Mouse (Mus musculus) lung, embryonic 15.5 days (tissue): ENCODE measurements around the gene Zc2hc1b. TPM values are rescaled to one million over a fixed set of nuclear protein-coding genes. Genes with fewer than 3 reads are reported as not detected.
A peak's percentile ranks its signal among the peaks of the same experiment; 100 is the strongest.

Experiments
- ATAC-seq: fragments of 200-750 bp; cut with Nextera tagmentation; 2 replicates; pipeline ENCODE4 v1.8.0; 2017; ENCODE audit warnings: moderate number of reproducible peaks, borderline replicate concordance; ENCODE audit not compliant: low FRiP score, low TSS enrichment; ENCODE audit errors: extremely low read depth
- H3K27ac ChIP-seq: fragments of 300-500 bp; sonication (generic); 2 replicates; pipeline ENCODE4 v1.5.1; 2015; ENCODE audit warnings: moderate library complexity, mild to moderate bottlenecking, inconsistent platforms
- H3K27me3 ChIP-seq: fragments of 300-500 bp; sonication (generic); 2 replicates; pipeline ENCODE4 v1.6.1; 2015; ENCODE audit warnings: inconsistent platforms
- H3K36me3 ChIP-seq: fragments of 300-500 bp; sonication (generic); 2 replicates; pipeline ENCODE4 v1.6.1; 2015; ENCODE audit warnings: inconsistent platforms
- H3K4me1 ChIP-seq: fragments of 300-500 bp; sonication (generic); 2 replicates; pipeline ENCODE4 v1.6.1; 2015; ENCODE audit warnings: inconsistent platforms
- H3K4me2 ChIP-seq: fragments of 300-500 bp; sonication (generic); 2 replicates; pipeline ENCODE4 v1.6.1; 2015; ENCODE audit warnings: inconsistent platforms, mild to moderate bottlenecking, moderate library complexity
- H3K4me3 ChIP-seq: fragments of 300-500 bp; sonication (generic); 2 replicates; pipeline ENCODE4 v1.5.1; 2015; ENCODE audit warnings: mild to moderate bottlenecking, inconsistent platforms
- H3K9ac ChIP-seq: fragments of 300-500 bp; sonication (generic); 2 replicates; pipeline ENCODE4 v1.6.1; 2015; ENCODE audit warnings: inconsistent platforms
- H3K9me3 ChIP-seq: fragments of 300-500 bp; sonication (generic); 2 replicates; pipeline ENCODE4 v1.6.1; 2016; ENCODE audit warnings: inconsistent platforms
- WGBS: fragments of 180-500 bp; shearing (Covaris S2); methylation state at CpG from one replicate; pipeline ENCODE4 v1.1.7; 2015; 5-methylcytosine and 5-hydroxymethylcytosine counted together
- polyA plus RNA-seq: library from polyadenylated mRNA; unstranded; fragments of >200 nt; fragmentation: Nextera tagmentation; extraction: Ambion mirVana; gene quantifications from 2 replicates; pipeline ENCODE4 v1.2.1, GENCODE M21; 2015

The Zc2hc1b gene
- polyA plus RNA-seq, 1 experiment from 2014 or later: not detected

DNA sequence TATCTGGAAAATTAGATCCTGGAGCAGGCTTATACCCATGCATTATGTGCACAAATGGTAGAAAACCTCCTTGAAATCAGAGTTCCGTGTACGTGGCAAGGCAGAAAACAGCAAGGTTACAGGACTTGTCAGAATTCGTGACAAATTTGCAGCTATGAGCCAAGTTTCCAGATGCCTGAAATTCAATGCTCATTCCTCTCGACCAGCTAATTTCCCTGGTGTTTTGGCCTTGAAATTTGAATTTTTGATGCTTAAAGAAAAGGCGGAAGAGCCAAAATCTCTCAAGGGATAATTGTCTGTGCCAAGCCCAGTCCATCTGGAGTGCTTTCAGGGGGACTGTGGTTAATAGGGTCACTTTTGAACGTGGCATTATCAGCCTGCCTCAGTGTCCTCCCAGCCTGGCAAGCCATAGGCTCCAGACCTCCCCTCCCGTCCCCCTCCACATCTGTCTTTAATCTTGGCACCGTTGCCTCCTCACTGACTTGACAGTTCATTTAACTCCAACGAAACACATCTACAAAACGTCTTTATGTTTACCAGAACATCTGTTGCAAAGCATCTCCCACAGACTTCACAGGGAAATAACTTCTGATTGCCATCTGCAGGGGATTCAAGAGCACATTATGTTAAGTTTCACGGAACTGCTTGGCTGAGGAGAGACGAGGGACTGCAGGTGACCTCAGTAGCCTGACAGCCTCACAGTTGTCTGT, 6.9 kb downstream of the Zc2hc1b start:
- Histone ChIP-seq H3K4me3 (no peak overlapping the region), H3K4me2 (peak overlapping the region; percentile 9; the same call in 1 of the 2 replicates), H3K27me3 (no peaks in the 10 kb centered on the region), H3K27ac (peak overlapping the region; percentile 73), H3K36me3 (peaks cover under 1% of the 10 kb centered on the region; the same call in 1 of the 2 replicates), H3K4me1 (peaks cover 34% of the 10 kb centered on the region), H3K9me3 (no peaks in the 10 kb centered on the region), H3K9ac (no peak overlapping the region)
- ATAC-seq: peak; percentile 91
- WGBS: 31% methylated on average over 12 of the region's 12 CpGs

DNA sequence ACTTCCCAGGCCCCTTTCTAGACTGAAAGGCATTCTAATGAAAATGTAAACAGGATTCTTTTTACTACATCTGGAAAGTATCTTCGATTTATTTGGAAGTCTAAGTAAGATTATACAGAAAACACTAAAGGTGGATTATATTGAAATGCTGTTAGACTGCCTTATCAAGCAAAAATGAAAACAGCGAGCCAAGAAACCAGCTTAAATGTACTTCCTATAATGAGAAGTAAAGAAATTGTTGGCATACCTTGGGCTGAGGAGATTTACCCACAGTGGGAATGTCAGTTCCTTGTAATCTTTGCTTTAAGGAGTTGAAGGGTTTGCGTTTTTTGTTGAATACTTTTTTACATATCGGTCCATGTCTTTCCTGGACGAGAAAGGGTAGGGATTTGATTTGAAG, 9.4 kb downstream of the Zc2hc1b start:
- peaks cover 34% of the 10 kb centered on the region for H3K4me1 ChIP-seq
- no peaks in the 10 kb centered on the region for H3K9me3 ChIP-seq
- no peaks in the 10 kb centered on the region for H3K27me3 ChIP-seq
- no peaks in the 10 kb centered on the region for H3K36me3 ChIP-seq
- no peak overlapping the region for H3K9ac ChIP-seq
- H3K27ac ChIP-seq: 0 out of 2 replicates have a peak overlapping the region, but pooled peaks have one; percentile 5
- no peak overlapping the region for H3K4me3 ChIP-seq
- 55% methylated on average over 5 of the region's 5 CpGs for WGBS
- H3K4me2 ChIP-seq: no peak overlapping the region
- no peak for ATAC-seq

DNA sequence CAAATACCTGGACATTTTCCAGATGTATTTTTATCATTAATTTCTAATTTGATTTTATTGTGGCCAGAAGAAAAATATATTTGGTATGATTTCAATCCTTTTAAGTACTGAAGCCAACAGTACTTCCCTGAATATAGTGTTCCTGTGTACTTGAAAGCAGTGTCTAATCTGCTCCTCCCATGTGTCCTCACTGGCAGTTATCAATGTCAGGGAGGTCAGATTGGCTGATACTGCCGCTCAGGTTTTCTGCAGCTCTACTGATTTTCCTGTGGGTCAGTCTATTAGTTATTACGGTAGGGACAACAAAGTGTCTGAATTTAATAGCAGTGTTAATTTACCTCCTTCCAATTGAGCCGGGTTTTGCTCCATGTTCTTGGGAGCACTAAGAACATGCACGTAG, 15.8 kb downstream of the Zc2hc1b start:
- 69% methylated on average over 4 of the region's 4 CpGs for WGBS
- ATAC-seq: no peak
- Histone ChIP-seq H3K9me3 (no peaks in the 10 kb centered on the region), H3K27me3 (no peaks in the 10 kb centered on the region), H3K27ac (no peak overlapping the region), H3K9ac (no peak overlapping the region), H3K36me3 (no peaks in the 10 kb centered on the region), H3K4me3 (no peak overlapping the region), H3K4me2 (no peak overlapping the region), H3K4me1 (no peaks in the 10 kb centered on the region)

DNA sequence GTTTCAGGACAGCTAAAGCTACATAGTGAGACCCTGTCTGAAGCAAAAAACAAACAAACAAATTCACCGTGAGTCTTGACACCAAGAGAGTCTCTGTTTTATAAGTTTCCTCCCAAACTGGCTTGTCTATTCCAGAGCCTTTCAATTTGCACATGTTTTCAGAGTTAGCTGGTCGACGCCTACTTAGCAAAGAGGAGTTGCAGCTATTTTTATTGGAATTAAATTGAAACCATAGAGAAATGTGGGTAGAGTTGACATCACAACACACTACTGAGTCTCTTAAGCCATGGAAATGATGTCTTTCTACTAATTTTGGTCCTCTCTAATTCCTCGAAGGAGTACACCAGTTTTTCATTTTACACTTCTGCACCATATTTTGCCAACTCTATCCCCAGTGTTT, 16.9 kb downstream of the Zc2hc1b start:
- H3K36me3 ChIP-seq: no peaks in the 10 kb centered on the region
- 89% methylated on average over 4 of the region's 4 CpGs for WGBS
- no peak overlapping the region for H3K9ac ChIP-seq
- no peak overlapping the region for H3K4me2 ChIP-seq
- no peak for ATAC-seq
- H3K9me3 ChIP-seq: no peaks in the 10 kb centered on the region
- no peaks in the 10 kb centered on the region for H3K4me1 ChIP-seq
- H3K4me3 ChIP-seq: no peak overlapping the region
- no peaks in the 10 kb centered on the region for H3K27me3 ChIP-seq
- H3K27ac ChIP-seq: no peak overlapping the region

DNA sequence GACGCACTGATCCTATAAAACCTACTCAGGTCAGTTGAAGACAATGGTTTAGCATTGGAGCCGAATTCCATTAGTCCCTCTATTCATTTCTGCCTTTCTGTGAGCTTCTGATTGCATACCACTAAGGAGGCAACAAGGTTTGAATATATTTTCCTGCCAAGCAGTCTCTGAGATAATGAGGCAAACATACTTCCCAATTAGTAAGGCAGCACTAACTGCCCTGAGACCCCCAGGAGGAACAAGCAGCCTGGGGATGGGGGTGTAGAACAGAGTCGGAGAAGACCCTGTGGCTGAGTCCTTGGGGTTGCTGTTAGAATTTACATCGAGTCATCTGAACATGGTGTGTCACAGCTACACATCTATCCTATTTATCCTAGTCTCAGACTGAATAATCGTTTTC, 22.4 kb downstream of the Zc2hc1b start:
- WGBS: 86% methylated on average over 5 of the region's 5 CpGs
- H3K4me2 ChIP-seq: no peak overlapping the region
- no peaks in the 10 kb centered on the region for H3K36me3 ChIP-seq
- H3K4me3 ChIP-seq: no peak overlapping the region
- no peak for ATAC-seq
- H3K9me3 ChIP-seq: no peaks in the 10 kb centered on the region
- H3K4me1 ChIP-seq: peaks cover 8% of the 10 kb centered on the region; the same call in 1 of the 2 replicates
- H3K27me3 ChIP-seq: no peaks in the 10 kb centered on the region
- no peak overlapping the region for H3K9ac ChIP-seq
- H3K27ac ChIP-seq: no peak overlapping the region

DNA sequence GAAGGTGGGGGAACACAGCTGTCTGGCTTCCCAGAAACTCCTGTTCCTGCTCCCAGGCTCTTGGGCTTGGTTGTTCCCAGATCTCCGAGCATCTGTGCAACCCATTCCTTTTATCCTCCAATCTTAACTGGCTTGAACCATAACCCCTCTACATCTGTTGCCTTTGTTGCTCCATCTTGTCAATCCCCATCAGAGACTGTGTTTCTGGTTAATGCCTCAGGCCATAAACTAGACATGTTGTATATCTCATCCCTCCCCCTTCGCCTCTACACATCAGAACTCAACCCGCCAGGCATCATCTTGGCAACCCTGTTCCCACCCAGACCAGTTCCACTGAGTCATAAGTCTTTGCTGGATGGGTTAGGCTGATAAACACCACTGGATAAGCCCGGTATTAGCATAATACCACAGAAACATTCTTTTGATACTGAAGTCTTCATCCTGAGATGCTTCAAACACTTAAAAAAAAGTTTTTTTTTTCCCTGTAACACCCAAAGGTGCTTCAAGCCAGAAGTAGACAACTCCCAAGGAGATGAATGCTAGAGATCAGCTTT, 24.9 kb downstream of the Zc2hc1b start:
- no peak for ATAC-seq
- H3K4me3 ChIP-seq: no peak overlapping the region
- no peaks in the 10 kb centered on the region for H3K36me3 ChIP-seq
- H3K4me1 ChIP-seq: peaks cover 8% of the 10 kb centered on the region; the same call in 1 of the 2 replicates
- no peaks in the 10 kb centered on the region for H3K9me3 ChIP-seq
- no peak overlapping the region for H3K4me2 ChIP-seq
- no peak overlapping the region for H3K27ac ChIP-seq
- no peak overlapping the region for H3K9ac ChIP-seq
- 88% methylated on average over 4 of the region's 4 CpGs for WGBS
- H3K27me3 ChIP-seq: no peaks in the 10 kb centered on the region

DNA sequence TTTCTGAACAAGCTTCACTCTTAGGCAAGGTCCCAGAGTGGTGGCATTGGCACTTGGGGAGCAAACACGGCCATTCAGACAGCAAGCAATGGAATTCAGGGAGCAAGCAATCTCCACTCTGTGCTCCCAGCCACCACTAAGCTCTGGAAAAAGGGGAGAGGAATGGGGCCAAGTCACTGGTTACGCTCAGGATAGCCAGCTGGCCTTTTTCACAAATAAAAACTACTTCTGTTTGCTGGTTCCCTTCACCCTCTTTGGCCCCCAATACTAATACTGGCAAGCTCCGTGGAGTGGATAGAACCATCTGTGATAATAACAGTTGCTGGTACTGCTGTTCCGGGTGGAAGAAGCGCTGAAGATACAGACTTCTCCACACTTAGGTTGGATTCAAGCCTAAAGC, 26.5 kb downstream of the Zc2hc1b start:
- ATAC-seq: peak; percentile 72; the same call in 1 of the 2 replicates
- peak overlapping the region; percentile 16; the same call in 1 of the 2 replicates for H3K27ac ChIP-seq
- WGBS: 46% methylated on average over 5 of the region's 5 CpGs

DNA sequence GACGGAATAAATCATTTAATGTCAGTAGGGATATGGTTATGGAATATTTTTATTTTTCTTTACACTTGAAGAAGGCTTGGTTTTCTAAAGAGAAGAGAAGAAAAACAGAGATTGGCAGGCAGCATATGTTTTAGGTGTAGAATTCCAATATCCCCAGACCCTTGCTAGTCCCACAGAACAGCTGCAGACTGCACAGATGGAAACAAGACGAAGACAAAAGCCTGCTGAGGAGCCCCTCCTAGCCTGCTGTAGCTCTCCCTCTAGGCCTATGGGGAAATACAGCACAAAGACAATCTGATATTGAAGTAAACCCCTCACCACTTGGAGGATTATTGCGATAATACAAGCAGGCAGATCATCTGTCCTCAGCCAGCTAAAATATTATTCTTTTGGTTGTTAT, 27.4 kb downstream of the Zc2hc1b start:
- no peaks in the 10 kb centered on the region for H3K36me3 ChIP-seq
- ATAC-seq: no peak
- H3K27ac ChIP-seq: no peak overlapping the region
- WGBS: 76% methylated on average over 3 of the region's 3 CpGs
- no peak overlapping the region for H3K4me3 ChIP-seq
- no peak overlapping the region for H3K4me2 ChIP-seq
- H3K9ac ChIP-seq: no peak overlapping the region
- no peaks in the 10 kb centered on the region for H3K27me3 ChIP-seq
- no peaks in the 10 kb centered on the region for H3K9me3 ChIP-seq
- peaks cover 8% of the 10 kb centered on the region; the same call in 1 of the 2 replicates for H3K4me1 ChIP-seq

More for the DNA sequence above, 26.5 kb downstream of the Zc2hc1b start:
- H3K4me2 ChIP-seq: no peak overlapping the region
- H3K36me3 ChIP-seq: no peaks in the 10 kb centered on the region
- H3K9ac ChIP-seq: no peak overlapping the region
- H3K4me1 ChIP-seq: peaks cover 8% of the 10 kb centered on the region; the same call in 1 of the 2 replicates
- no peaks in the 10 kb centered on the region for H3K27me3 ChIP-seq
- no peak overlapping the region for H3K4me3 ChIP-seq
- H3K9me3 ChIP-seq: no peaks in the 10 kb centered on the region

DNA sequence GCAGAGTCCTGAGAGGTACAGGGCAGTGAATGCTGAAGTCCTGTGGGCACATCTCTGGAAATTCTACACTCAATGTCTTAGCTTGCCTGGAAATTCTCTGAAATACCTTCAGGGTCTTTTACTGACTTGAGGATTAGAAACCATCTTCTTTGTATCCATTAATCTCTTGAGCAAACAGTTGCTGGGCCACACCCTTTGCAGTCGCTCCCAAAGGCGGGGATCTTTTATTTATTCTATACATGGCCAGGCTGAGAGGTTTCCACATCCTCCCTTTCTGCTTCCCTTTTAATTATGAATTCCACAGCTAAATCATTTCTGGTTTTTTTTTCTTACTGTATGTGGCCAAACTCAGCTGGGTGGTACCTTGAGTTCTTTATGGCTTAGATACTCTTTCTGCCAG, 37.4 kb downstream of the Zc2hc1b start:
- Histone ChIP-seq H3K4me2 (no peak overlapping the region), H3K27ac (no peak overlapping the region), H3K9me3 (no peaks in the 10 kb centered on the region), H3K4me3 (no peak overlapping the region), H3K9ac (no peak overlapping the region), H3K36me3 (no peaks in the 10 kb centered on the region), H3K4me1 (no peaks in the 10 kb centered on the region), H3K27me3 (no peaks in the 10 kb centered on the region)
- 50% methylated on average over 2 of the region's 2 CpGs for WGBS
- no peak for ATAC-seq

DNA sequence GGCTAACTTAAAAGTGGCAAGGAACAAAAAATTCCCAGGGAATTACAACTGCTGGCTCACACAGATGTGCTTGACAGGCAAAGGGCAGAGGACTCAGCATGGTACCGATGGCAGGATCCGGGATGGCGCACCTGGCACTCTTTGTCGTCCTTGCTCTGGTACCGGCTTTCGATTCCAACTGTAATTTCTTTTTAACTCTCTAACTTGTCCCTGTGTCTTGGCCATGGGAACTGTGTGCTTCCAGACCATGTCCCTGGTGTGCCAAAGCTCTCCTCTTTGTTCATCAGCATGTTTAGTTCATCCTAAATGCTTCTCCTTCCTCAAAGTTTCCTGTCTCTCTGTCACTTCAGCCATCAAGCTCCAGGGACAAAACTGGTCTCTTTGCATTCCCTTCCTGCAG, 39.9 kb downstream of the Zc2hc1b start:
- Histone ChIP-seq H3K4me2 (no peak overlapping the region), H3K4me3 (no peak overlapping the region), H3K27ac (no peak overlapping the region), H3K9me3 (no peaks in the 10 kb centered on the region), H3K27me3 (no peaks in the 10 kb centered on the region), H3K9ac (no peak overlapping the region), H3K36me3 (no peaks in the 10 kb centered on the region), H3K4me1 (no peaks in the 10 kb centered on the region)
- no peak for ATAC-seq
- WGBS: 87% methylated on average over 6 of the region's 6 CpGs

DNA sequence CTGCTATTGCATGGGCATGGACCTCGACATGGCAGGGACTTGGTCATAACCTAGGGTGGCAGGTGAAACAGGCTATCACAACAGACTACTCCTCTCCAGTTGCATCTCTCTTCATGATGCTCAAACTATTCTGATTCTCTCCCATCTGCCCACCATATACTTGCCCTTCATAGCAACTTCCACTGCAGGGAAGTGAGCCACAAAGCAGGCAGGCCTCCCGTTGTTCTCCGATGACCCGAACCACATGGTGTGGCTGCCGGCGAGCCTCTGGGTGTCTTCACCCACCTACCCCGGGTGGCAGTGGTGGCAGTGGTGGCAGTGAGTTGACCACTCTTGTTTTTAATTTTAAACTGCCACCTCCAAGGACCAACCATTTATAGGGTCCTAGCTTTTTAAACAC, 42.1 kb downstream of the Zc2hc1b start:
- no peak for ATAC-seq
- H3K27me3 ChIP-seq: no peaks in the 10 kb centered on the region
- H3K9ac ChIP-seq: no peak overlapping the region
- no peaks in the 10 kb centered on the region for H3K36me3 ChIP-seq
- WGBS: 90% methylated on average over 7 of the region's 7 CpGs
- H3K4me1 ChIP-seq: no peaks in the 10 kb centered on the region
- H3K4me2 ChIP-seq: no peak overlapping the region
- no peak overlapping the region for H3K27ac ChIP-seq
- no peaks in the 10 kb centered on the region for H3K9me3 ChIP-seq
- no peak overlapping the region for H3K4me3 ChIP-seq

DNA sequence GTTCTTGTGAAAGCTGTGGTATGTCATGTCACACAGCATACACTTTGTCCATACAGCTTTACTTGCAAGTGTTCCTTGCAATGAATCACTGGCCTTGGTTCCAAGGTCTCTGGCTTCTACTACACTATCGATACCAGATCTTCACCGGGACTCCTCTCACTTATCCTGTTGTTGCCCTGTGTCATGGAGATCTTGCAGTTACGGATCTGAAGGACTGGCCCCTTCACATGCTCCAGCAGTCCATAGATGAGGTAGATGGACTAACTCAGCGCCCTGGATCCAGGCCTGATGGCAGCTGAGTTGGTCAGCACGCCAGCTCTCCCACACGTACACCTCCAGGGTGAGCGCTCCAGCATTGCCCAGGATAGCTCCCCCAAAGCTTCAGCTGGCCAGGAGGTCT, 42.5 kb downstream of the Zc2hc1b start:
- Histone ChIP-seq H3K9me3 (no peaks in the 10 kb centered on the region), H3K36me3 (no peaks in the 10 kb centered on the region), H3K4me1 (no peaks in the 10 kb centered on the region), H3K27ac (no peak overlapping the region), H3K27me3 (no peaks in the 10 kb centered on the region), H3K4me3 (no peak overlapping the region), H3K9ac (no peak overlapping the region), H3K4me2 (no peak overlapping the region)
- whole genome bisulfite sequencing: 90% methylated on average over 7 of the region's 7 CpGs
- ATAC-seq: no peak
